Mouse (Mus musculus) liver, embryonic 14 days (tissue): ENCODE measurements around the gene Olfr541. TPM values are rescaled to one million over a fixed set of nuclear protein-coding genes. Genes with fewer than 3 reads are reported as not detected.

ENCODE experiments used
- polyA plus RNA-seq: library from polyadenylated mRNA; depleted of rRNA; stranded (reverse); fragments of >200 nt; gene quantifications from 2 replicates; pipeline ENCODE4 v1.2.3, GENCODE M21; 2012; rRNA removed

The Olfr541 gene
- polyA plus RNA-seq: not detected in 2 replicates

GRCm38 (mm10) chr7:140696967-140697366, at the start of gene Olfr541:
TSS of gene Olfr541 (plus strand) at chr7:140697267.

GRCm38 (mm10) chr7:140659630-140660029, 37.4 kb upstream of the Olfr541 start, which contains the start of gene Olfr539:
TSS of gene Olfr539 (plus strand) at chr7:140659930.

GRCm38 (mm10) chr7:140681651-140682050, 15.4 kb upstream of the Olfr541 start, which contains the start of gene Olfr45:
TSS of gene Olfr45 (plus strand) at chr7:140681951.

Other genes starting within 250 kb of the Olfr541 start
- gene Olfr533, start 233.9 kb upstream of the Olfr541 start, polyA plus RNA-seq: not detected in 2 replicates
- gene Olfr535, start 213.1 kb upstream of the Olfr541 start, polyA plus RNA-seq: not detected in 2 replicates
- not detected in 2 replicates for gene Olfr536, start 189.9 kb upstream of the Olfr541 start, polyA plus RNA-seq
- gene Olfr538, start 129.4 kb upstream of the Olfr541 start, polyA plus RNA-seq: not detected in 2 replicates
- not detected in 2 replicates for gene Olfr46, start 96.0 kb upstream of the Olfr541 start, polyA plus RNA-seq
- gene Olfr61, start 68.3 kb upstream of the Olfr541 start, polyA plus RNA-seq: not detected in 2 replicates
- gene Olfr53, start 50.8 kb upstream of the Olfr541 start, polyA plus RNA-seq: not detected in 2 replicates
- not detected in 2 replicates for gene Olfr539, start 37.3 kb upstream of the Olfr541 start, polyA plus RNA-seq
- not detected in 2 replicates for gene Olfr45, start 15.3 kb upstream of the Olfr541 start, polyA plus RNA-seq
- gene Cyp2e1, start 66.5 kb downstream of the Olfr541 start, polyA plus RNA-seq: 0.06 and 0.07 TPM in 2 replicates
- 0.05 and 0.12 TPM in 2 replicates for gene Syce1, start 90.6 kb downstream of the Olfr541 start, polyA plus RNA-seq
- gene Zfp941, start 124.9 kb downstream of the Olfr541 start, polyA plus RNA-seq: 0.11 and 0.14 TPM in 2 replicates
- 7.3 and 8.3 TPM in 2 replicates for gene Urah, start 137.8 kb downstream of the Olfr541 start, polyA plus RNA-seq
- gene Scgb1c1, start 148.3 kb downstream of the Olfr541 start, polyA plus RNA-seq: not detected in 2 replicates
- not detected in 2 replicates for gene Odf3, start 150.5 kb downstream of the Olfr541 start, polyA plus RNA-seq
- gene Gm45785, start 159.1 kb downstream of the Olfr541 start, polyA plus RNA-seq: not detected in 2 replicates
- gene Ric8a, start 159.7 kb downstream of the Olfr541 start, polyA plus RNA-seq: 14.7 and 15.6 TPM in 2 replicates
- 10.5 and 11.7 TPM in 2 replicates for gene Bet1l, start 160.3 kb downstream of the Olfr541 start, polyA plus RNA-seq
- gene Psmd13, start 184.7 kb downstream of the Olfr541 start, polyA plus RNA-seq: 50.0 and 57.2 TPM in 2 replicates
- gene Sirt3, start 185.0 kb downstream of the Olfr541 start, polyA plus RNA-seq: 12.5 and 15.1 TPM in 2 replicates
- gene Cox8b, start 203.2 kb downstream of the Olfr541 start, polyA plus RNA-seq: 0.48 TPM in 1 of 2 replicates, not detected in the other
- gene Nlrp6, start 223.6 kb downstream of the Olfr541 start, polyA plus RNA-seq: 5.6 and 7.4 TPM in 2 replicates
- gene Pgghg, start 244.1 kb downstream of the Olfr541 start, polyA plus RNA-seq: 6.0 and 7.0 TPM in 2 replicates